Mouse (Mus musculus) midbrain, embryonic 10.5 days (tissue): ENCODE data around the gene Lexm. TPM values are rescaled to one million over a fixed set of nuclear protein-coding genes. Genes with fewer than 3 reads are reported as not detected.

Experiments
- DNase-seq: peaks from one replicate; pipeline ENCODE4 v3.0.0-alpha.2; 2017; ENCODE audit warnings: low spot score
- H3K27ac ChIP-seq: fragments of 300-500 bp; sonication (generic); replicated peaks from 2 replicates; pipeline ENCODE4 v1.5.1; 2016; ENCODE audit warnings: mild to moderate bottlenecking
- H3K27me3 ChIP-seq: fragments of 300-500 bp; sonication (generic); 2 replicates; pipeline ENCODE4 v1.6.1; 2016; ENCODE audit warnings: low read depth, mild to moderate bottlenecking; ENCODE audit not compliant: poor library complexity, severe bottlenecking
- H3K36me3 ChIP-seq: fragments of 300-500 bp; sonication (generic); 2 replicates; pipeline ENCODE4 v1.6.1; 2016; ENCODE audit warnings: mild to moderate bottlenecking, moderate library complexity
- H3K4me1 ChIP-seq: fragments of 300-500 bp; sonication (generic); 2 replicates; pipeline ENCODE4 v1.6.1; 2016
- H3K4me3 ChIP-seq: fragments of 300-500 bp; sonication (generic); 2 replicates; pipeline ENCODE4 v1.5.1; 2016; ENCODE audit warnings: mild to moderate bottlenecking, moderate library complexity
- H3K9me3 ChIP-seq: fragments of 300-500 bp; sonication (generic); replicated peaks from 2 replicates; pipeline ENCODE4 v1.6.1; 2016; ENCODE audit warnings: mild to moderate bottlenecking
- WGBS: fragments of 180-500 bp; shearing (Covaris S2); methylation state at CpG from one replicate; pipeline ENCODE4 v1.1.7; 2016; 5-methylcytosine and 5-hydroxymethylcytosine counted together
- polyA plus RNA-seq: library from polyadenylated mRNA; unstranded; fragments of >200 nt; fragmentation: Nextera tagmentation; extraction: Ambion mirVana; gene quantifications from 2 replicates; pipeline ENCODE4 v1.2.1, GENCODE M21; 2016

Gene Lexm
- polyA plus RNA-seq, 1 experiment from 2014 or later = not detected

DNA sequence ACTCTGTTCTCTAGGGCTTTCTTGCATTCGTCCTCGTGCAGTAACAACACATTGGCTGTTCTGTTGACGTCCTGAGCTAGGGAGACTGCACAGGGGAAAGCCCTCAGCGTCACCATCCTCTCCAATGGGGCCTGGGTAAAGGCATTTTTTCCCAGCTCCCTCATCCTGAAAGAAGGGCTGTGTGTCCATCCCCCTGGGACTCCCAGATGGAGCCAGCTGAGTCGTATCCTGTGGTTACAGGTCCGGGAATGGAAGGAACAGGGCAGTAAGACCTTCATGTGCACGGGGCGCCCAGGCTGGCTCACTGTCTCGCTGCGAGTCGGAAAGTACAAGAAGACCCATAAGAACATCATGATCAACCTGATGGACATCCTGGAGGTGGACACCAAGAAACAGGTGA is 52.9 kb downstream of the Lexm start:
- DNase-seq = no peak
- Histone ChIP-seq H3K27me3 (peaks cover 30% of the 10 kb centered on the region), H3K4me3 (peak overlapping the region; percentile 98; the same call in 1 of the 2 replicates), H3K36me3 (peaks cover 62% of the 10 kb centered on the region), H3K4me1 (peaks cover 46% of the 10 kb centered on the region), H3K9me3 (no peaks in the 10 kb centered on the region), H3K27ac (no peak overlapping the region)
- WGBS = 93% methylated on average over 11 of the region's 11 CpGs

DNA sequence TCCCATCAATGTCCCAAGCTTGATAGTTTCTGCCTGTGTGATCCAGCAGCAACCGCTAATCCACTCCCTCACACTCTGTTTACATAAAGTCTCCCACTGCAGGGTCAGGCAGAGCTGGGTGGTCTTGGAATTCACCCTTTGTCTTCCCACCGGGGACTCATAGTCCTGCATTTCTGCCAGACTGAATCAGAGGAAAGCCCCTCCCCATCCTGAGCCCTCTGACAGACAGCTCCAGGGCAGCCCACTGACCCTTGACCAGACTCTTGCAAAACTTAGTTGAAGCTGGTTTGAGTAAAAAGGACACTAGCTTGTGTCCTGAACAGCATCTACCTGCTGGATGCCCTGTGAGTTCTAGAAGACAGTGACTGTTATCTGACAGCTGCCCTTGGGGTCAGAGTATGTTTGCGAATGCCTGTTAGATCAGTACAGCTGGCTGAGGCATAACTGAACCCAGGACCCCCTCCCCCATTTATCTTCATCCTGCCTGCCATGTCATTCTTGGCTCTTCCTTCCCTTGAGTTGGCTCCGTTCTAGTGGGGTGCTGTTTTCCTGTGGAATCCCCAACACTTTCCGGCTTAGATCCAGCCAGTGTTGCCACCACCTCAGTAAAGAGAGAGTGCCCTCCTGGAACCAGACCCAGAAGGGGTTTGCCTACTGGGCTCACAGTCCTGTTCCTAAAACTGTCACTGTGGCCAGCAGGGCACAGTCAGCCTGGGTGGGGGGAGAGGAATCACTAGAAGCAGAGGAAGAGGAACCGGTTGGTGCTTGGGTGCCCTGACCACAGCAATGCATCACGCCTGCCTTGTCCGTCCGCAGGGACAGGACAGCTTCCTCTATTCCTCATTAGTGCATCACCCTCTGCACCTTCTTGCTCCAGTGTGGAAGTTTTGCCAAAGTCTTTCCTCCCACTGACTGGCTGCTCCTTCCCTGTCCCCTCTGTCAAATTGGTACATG is 53.9 kb downstream of the Lexm start:
- peaks cover 40% of the 10 kb centered on the region for H3K27me3 ChIP-seq
- no peaks in the 10 kb centered on the region for H3K9me3 ChIP-seq
- H3K4me3 ChIP-seq = peak overlapping the region; percentile 98
- 44% methylated on average over 9 of the region's 9 CpGs for WGBS
- peaks cover 46% of the 10 kb centered on the region for H3K4me1 ChIP-seq
- DNase-seq = peak; percentile 75
- H3K27ac ChIP-seq = peak overlapping the region; percentile 53
- H3K36me3 ChIP-seq = peaks cover 52% of the 10 kb centered on the region

DNA sequence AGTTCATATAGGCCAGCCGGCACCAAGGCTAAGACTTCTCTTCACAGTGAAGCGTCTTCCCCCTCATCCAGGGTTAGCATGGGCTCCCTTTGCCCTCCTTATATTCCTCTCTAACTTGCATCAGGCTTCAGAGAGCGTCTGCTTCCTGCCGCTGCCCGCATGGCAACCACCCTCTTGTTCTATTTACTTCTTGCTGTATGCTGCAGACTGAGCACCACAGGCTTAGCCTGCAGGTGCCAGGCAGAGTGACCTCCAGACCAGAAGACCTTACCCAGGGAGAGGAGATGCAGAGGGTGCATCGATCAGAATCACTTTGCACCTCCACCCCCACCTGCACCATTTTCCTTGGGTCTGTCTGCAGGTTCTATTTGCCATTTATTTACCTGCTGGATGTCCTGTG is 55.0 kb downstream of the Lexm start:
- Histone ChIP-seq H3K27ac (peak overlapping the region; percentile 97), H3K27me3 (peaks cover 46% of the 10 kb centered on the region), H3K36me3 (peaks cover 40% of the 10 kb centered on the region), H3K9me3 (no peaks in the 10 kb centered on the region), H3K4me3 (peak overlapping the region; percentile 98), H3K4me1 (peaks cover 46% of the 10 kb centered on the region)
- 14% methylated on average over 6 of the region's 6 CpGs for WGBS
- DNase-seq = no peak

DNA sequence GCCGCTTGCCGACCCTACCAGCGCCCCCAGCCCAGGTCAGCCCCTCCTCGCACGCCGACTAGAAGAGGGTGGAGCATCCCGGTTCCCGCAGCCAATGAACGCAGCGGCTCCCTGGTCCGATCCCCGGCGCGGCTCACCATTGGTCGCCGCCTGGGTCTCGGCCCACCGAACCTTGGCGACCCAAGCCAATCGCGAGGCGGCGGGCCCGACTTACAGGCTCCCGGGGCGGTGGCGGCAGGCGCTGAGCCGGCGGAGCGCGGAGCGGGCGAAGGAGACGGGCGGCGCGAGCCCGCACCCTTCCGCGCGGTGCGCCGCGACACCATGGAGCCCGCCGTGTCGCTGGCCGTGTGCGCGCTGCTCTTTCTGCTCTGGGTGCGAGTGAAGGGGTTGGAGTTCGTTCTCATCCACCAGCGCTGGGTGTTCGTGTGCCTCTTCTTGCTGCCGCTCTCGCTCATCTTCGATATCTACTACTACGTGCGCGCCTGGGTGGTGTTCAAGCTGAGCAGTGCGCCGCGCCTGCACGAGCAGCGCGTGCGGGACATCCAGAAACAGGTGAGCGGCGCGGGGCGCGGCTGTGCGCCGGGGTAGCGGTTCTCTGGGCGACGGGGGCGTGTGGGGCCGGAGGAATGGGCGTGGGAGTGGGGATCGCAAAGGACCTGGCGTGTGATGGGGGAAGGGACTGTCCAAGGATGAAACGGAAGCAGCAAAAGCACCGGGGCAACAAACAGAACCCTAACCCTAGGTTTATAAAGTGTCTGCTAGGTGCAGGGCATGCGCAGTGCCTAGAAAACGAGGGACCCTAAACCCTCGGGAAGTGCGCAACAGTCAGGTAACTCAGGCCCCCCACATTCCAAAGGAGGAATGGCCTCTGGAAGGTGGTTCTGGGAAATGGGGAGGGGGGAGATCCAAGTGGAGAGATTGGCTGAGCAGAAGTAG is 55.9 kb downstream of the Lexm start, which contains the start of gene Dhcr24:
Gene Dhcr24 (plus strand): TSS at position 193 of the 936 bp plus-strand sequence.
- H3K9me3 ChIP-seq = no peaks in the 10 kb centered on the region
- WGBS = under 1% methylated on average over 89 of the region's 89 CpGs
- peak; percentile 97 for DNase-seq
- H3K4me3 ChIP-seq = peak within 1 kb of the TSS; percentile 98
- peak within 1 kb of the TSS; percentile 97 for H3K27ac ChIP-seq
- H3K27me3 ChIP-seq = peaks cover 46% of the 10 kb centered on the region
- H3K36me3 ChIP-seq = peaks cover 32% of the 10 kb centered on the region
- peaks cover 46% of the 10 kb centered on the region for H3K4me1 ChIP-seq

DNA sequence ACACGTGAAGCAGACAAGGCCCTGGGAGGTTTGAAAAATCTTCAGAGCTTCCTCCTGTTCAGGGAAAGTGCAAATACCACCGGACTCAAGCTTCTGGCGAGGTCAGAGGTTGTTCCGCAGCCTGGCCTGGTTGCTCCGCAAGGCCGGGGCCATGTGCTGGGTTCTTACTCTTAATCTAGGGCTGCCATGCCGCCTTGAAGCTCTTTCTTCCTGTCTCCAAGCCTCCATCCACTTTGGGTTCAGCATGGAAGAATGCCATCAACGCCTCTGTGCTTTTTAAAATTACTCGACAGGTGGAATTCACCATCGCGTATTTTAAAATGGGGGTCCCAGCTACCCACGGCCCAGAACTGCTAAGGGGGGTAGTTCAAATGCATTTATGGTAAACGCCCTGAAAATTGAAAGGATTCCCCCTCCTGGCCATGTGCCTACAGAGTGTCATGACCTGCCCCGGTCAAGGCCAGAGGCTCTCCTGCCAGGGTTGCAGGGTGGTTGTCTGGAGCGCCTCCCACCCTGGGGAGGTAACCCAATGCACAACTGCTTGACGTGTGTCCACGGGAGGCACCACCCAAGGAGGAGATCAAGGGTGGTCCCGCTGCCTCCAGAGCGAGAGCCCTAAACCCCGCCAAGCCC is 56.7 kb downstream of the Lexm start:
- H3K4me1 ChIP-seq = peaks cover 46% of the 10 kb centered on the region
- WGBS = under 1% methylated on average over 19 of the region's 20 CpGs

DNA sequence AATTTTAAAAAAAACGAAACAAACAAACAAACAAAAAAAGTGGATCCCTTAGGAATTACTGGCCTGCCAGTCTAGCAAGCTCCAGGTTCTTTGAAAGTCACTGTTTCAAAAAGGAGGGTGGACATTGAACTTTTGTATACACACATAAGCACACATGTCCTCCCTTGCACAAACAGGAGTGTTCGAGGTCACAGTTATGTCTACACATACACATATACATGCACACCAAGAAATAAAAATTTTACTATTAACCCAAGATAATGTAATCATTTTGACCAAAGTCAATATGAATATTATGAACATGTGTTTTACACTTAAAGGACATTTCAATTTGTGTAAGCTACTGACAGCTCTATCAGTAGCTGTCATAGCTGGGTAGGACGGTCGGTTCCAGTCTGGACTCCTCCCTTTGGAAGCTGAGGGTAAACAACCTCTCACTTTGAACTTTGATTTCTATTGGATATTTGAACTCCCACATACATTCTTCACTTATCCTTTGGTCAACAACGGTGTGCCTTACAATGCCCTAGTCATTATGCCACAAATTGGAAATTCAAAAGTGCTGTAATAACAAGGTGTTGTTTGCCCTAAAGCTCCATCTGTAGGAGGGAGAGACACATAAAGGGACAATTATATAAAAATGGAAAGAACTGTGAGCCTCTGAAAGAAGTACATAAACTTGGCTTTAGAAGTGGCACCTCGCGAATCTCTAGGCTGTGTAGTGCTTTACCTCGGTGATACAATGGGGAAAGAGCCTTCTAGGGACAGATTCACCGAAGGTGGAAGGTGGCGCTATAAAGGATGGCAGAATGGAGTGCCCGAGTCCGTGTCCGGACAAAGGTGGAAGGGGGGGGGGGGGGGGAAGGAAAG is 57.5 kb downstream of the Lexm start:
- H3K9me3 ChIP-seq = no peaks in the 10 kb centered on the region
- WGBS = 29% methylated on average over 13 of the region's 13 CpGs

More for the DNA sequence above, 56.7 kb downstream of the Lexm start:
- Histone ChIP-seq H3K27me3 (peaks cover 43% of the 10 kb centered on the region), H3K36me3 (peaks cover 24% of the 10 kb centered on the region), H3K27ac (peak overlapping the region; percentile 97), H3K4me3 (peak overlapping the region; percentile 98), H3K9me3 (no peaks in the 10 kb centered on the region)
- no peak for DNase-seq

DNA sequence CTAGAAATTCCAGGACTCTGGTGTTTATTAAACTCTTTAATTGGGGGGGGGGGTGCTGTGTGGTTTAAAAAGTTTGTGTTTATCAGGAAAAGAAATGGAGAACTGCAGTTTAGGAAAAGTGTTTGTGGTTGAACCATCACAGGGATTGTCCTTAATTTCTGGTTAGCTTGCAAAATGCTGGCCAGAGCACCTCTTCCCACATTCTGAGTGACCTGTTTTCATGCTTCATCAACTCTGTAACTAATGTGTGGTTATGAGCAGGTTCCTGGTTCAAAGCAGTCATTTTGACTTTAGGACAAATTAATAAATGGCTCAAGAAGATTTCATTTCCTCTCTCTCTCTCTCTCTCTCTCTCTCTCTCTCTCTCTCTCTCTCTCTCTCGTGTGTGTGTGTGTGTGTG is 59.1 kb downstream of the Lexm start:
- H3K27me3 ChIP-seq = peaks cover 21% of the 10 kb centered on the region
- no peak overlapping the region for H3K4me3 ChIP-seq
- no peak overlapping the region for H3K27ac ChIP-seq
- no peak for DNase-seq
- peaks cover 30% of the 10 kb centered on the region for H3K4me1 ChIP-seq
- no peaks in the 10 kb centered on the region for H3K9me3 ChIP-seq
- H3K36me3 ChIP-seq = 0 out of 2 replicates have a peak, but pooled peaks cover under 1% of the 10 kb centered on the region
- WGBS = no CpG with 5 or more reads among the region's 1 CpGs

More for the DNA sequence above, 57.5 kb downstream of the Lexm start:
- H3K4me1 ChIP-seq = peaks cover 46% of the 10 kb centered on the region
- H3K27me3 ChIP-seq = peaks cover 36% of the 10 kb centered on the region
- peak overlapping the region; percentile 97 for H3K27ac ChIP-seq
- no peak for DNase-seq
- H3K4me3 ChIP-seq = peak overlapping the region; percentile 98
- H3K36me3 ChIP-seq = peaks cover 16% of the 10 kb centered on the region

DNA sequence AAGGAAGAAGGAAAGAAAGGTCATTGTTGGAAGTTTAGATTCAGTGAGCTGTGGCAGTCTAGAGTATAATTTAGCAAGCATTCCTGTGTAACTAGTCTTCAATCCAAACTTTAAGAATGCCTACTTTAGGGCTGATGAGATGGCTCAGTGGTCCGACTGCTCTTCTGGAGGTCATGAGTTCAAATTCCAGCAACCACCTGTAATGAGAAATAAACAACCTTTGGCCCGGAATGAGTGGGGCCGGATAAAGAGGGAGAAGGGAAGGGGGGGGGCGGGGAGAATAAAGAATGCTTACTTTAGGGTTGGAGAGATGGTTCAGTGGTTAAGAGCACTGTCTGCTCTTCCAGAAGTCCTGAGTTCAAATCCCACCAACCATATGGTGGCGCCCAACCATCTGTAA is 59.8 kb downstream of the Lexm start:
- no peaks in the 10 kb centered on the region for H3K36me3 ChIP-seq
- no peak overlapping the region for H3K27ac ChIP-seq
- DNase-seq = no peak
- no peaks in the 10 kb centered on the region for H3K9me3 ChIP-seq
- 80% methylated on average over 5 of the region's 5 CpGs for whole genome bisulfite sequencing
- peaks cover 23% of the 10 kb centered on the region for H3K4me1 ChIP-seq
- no peak overlapping the region for H3K4me3 ChIP-seq
- peaks cover 21% of the 10 kb centered on the region for H3K27me3 ChIP-seq

DNA sequence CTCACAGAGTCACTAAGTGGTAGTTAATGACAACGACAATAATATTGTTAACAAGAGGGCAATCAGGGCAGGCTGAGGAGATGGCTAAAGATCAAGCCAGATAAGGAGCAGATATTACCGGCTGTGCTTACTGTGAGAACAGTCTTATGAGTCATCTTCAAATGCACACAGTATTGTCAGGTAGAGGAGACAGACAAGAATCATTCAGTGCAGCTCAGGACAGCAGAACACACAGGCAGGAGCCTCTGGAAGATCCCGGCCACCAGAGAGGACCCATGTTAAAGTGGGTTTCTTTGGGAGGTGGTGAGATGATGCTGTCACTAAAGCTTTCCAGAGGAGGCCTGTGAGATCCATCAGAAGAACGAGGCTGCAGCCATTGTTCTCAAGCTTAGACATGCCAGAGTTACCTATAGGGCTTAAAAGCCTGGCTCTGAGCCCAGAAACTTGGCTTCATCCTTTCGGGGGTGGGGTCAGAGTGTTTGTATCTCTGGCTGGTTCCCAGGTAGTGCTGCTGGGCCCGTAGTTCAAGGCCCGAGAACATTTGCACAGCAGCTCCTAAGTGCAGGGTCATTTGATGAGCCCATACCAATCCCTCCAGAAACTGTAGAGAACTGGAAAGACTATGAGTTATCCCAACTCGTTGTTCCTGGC is 66.4 kb downstream of the Lexm start:
- Histone ChIP-seq H3K4me1 (peaks cover 4% of the 10 kb centered on the region; the same call in 1 of the 2 replicates), H3K27ac (no peak overlapping the region), H3K27me3 (no peaks in the 10 kb centered on the region), H3K4me3 (no peak overlapping the region), H3K36me3 (no peaks in the 10 kb centered on the region), H3K9me3 (no peaks in the 10 kb centered on the region)
- no peak for DNase-seq
- 85% methylated on average over 8 of the region's 8 CpGs for WGBS

DNA sequence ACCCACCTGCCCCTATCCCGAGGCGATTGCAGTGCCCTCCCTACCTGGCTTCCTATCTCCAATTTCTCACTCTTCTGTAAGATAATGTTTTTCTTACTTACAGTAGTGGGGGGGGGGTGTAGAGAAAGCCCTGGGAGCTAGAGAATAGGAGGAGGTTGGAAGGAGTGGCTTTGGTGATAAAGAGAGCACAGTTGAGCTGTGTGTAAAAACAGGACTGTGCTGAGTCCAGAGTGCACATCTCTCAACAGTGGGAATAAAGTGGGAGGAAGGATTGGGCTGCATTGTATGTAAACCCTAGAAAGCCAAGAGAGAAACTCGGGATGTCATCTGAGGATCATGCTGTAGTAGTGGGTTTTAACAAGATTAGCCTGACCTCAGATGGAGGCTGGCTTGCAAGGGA is 68.9 kb downstream of the Lexm start:
- no peaks in the 10 kb centered on the region for H3K36me3 ChIP-seq
- no peaks in the 10 kb centered on the region for H3K9me3 ChIP-seq
- peaks cover 4% of the 10 kb centered on the region; the same call in 1 of the 2 replicates for H3K4me1 ChIP-seq
- H3K4me3 ChIP-seq = no peak overlapping the region
- no peak for DNase-seq
- no peak overlapping the region for H3K27ac ChIP-seq
- WGBS = 92% methylated on average over 3 of the region's 3 CpGs
- H3K27me3 ChIP-seq = no peaks in the 10 kb centered on the region

DNA sequence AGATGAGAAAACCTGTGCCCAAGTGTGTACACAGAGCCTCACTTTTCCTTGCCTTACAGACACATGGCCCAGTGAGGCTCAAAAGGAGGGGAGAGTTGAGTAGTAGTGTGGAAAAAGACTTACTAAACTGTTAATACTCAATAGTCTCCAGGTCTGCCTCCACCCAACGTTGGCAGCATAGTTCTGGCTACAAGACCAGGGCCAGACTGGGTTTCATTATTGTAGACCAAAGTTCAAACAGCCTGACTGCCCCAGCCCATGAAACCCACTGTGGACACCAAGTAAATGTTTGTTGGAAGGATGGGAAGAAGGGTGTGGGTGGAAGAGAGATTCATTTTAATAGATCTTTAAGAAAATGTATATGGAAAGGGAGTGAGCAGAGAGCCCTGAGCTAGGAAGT is 70.1 kb downstream of the Lexm start:
- H3K4me1 ChIP-seq = peaks cover 4% of the 10 kb centered on the region; the same call in 1 of the 2 replicates
- 76% methylated on average over 1 of the region's 1 CpGs for WGBS
- H3K27ac ChIP-seq = no peak overlapping the region
- no peaks in the 10 kb centered on the region for H3K27me3 ChIP-seq
- H3K4me3 ChIP-seq = no peak overlapping the region
- H3K36me3 ChIP-seq = no peaks in the 10 kb centered on the region
- DNase-seq = no peak
- no peaks in the 10 kb centered on the region for H3K9me3 ChIP-seq
